ENCODE assay signal across 7 mouse cellular contexts in the genomic region with DNA sequence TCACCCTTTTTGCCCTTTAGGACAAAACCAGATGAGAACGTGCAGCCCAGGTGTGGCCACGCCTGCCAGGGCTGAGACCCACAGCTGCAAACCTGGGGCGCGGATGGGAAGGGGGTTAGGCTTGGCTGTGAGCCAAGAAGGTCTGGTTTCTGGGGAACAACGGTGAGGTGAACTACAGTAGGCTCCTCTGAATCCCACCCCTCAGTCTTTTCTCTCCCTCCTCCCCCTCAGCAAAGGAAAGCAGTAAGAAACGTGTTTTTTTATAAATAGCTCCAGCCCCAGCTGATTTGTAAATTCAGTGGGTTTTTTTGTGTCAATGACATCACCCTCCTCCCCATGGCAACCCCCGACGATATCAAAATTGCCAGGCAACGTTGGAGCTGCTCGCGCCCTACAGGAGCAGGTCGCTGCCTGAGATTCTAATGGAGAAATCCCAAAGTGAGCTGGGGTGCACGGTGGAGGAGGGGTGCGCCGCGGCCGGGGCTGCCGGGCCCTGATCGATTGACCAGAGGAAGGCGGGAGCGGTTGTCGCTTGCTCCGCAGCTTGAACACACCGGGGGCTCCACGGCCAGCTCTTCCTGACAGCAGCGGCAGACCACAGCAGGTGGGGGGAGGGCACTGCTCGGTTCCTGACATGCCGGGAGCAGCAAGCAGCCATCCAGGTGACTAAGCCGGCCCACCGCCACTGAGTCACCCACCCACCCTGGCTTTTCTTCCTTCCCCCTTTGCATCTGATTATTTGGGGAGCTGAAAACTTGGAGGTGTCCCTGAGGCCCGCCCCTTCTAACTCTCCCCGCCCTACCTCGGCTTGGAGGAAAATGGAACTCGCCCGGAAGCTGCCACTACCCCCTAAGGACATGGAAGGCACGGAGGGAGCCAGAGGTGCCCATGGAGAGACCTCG. TPM values are rescaled to one million over a fixed set of nuclear protein-coding genes. Genes with fewer than 3 reads are reported as not detected.
A peak's percentile ranks its signal among the peaks of the same experiment; 100 is the strongest.
DNase-seq lines count a peak whose midpoint lies in the region; ATAC-seq and TF ChIP-seq lines count a peak whose summit lies in the region.

A gene (plus strand): TSS at position 402 of the 902 bp plus-strand sequence.

- peak within 1 kb of the TSS; percentile 69 for H3K9ac ChIP-seq in heart, embryonic 12.5 days
- peak within 1 kb of the TSS; percentile 60 for H3K9ac ChIP-seq in stomach, postnatal 0 days (ENCODE audit: low read length)

- ATAC-seq in heart, embryonic 12.5 days (ENCODE audit: insufficient number of reproducible peaks, low FRiP score), result no peak
- peak; percentile 25 for ATAC-seq in stomach, postnatal 0 days (ENCODE audit: low FRiP score, low TSS enrichment)

- H3K27me3 ChIP-seq in heart, embryonic 12.5 days (replicated peaks), result peaks cover 9% of the 10 kb centered on the region; the same call in 1 of the 2 replicates
- no peaks in the 10 kb centered on the region for H3K27me3 ChIP-seq in stomach, postnatal 0 days (ENCODE audit: control insufficient read depth, insufficient read depth, low read length)

- no peak for TF ChIP-seq CTCF in stomach, postnatal 0 days (IDR thresholded peaks at IDR 0.05; ENCODE audit: low read depth)

- H3K27ac ChIP-seq in heart, embryonic 12.5 days (ENCODE audit: poor library complexity, severe bottlenecking), result peak within 1 kb of the TSS; percentile 22
- H3K27ac ChIP-seq in stomach, postnatal 0 days (replicated peaks), result peak within 1 kb of the TSS; percentile 83

- no peaks in the 10 kb centered on the region for H3K36me3 ChIP-seq in heart, embryonic 12.5 days
- H3K36me3 ChIP-seq in stomach, postnatal 0 days (ENCODE audit: control insufficient read depth, insufficient read depth, low read length), result no peaks in the 10 kb centered on the region

- H3K4me3 ChIP-seq in heart, embryonic 12.5 days, result peak within 1 kb of the TSS; percentile 54
- H3K4me3 ChIP-seq in stomach, postnatal 0 days (ENCODE audit: low read depth, low read length), result peak within 1 kb of the TSS; percentile 42

- 1% methylated on average over 37 of the region's 37 CpGs for WGBS in heart, embryonic 12.5 days
- WGBS in stomach, postnatal 0 days, result 5% methylated on average over 37 of the region's 37 CpGs

- TF ChIP-seq EP300 in stomach, postnatal 0 days (optimal IDR thresholded peaks at IDR 0.05), result no peak

- peak within 1 kb of the TSS; percentile 87 for H3K4me2 ChIP-seq in heart, embryonic 12.5 days
- peak within 1 kb of the TSS; percentile 68 for H3K4me2 ChIP-seq in stomach, postnatal 0 days (replicated peaks; ENCODE audit: low read depth)

- no peaks in the 10 kb centered on the region for H3K9me3 ChIP-seq in heart, embryonic 12.5 days (replicated peaks)
- H3K9me3 ChIP-seq in stomach, postnatal 0 days (ENCODE audit: control insufficient read depth, low read length), result no peaks in the 10 kb centered on the region

- peaks cover 65% of the 10 kb centered on the region for H3K4me1 ChIP-seq in heart, embryonic 12.5 days (replicated peaks)
- 0 out of 2 replicates have a peak, but pooled peaks cover 4% of the 10 kb centered on the region for H3K4me1 ChIP-seq in stomach, postnatal 0 days (replicated peaks; ENCODE audit: control insufficient read depth, insufficient read depth)

- DNase-seq in urinary bladder, postnatal 14 days (ENCODE audit: low spot score), result peak; percentile 47
- no peak for DNase-seq in urinary bladder, postnatal 25 days (ENCODE audit: low spot score)
- DNase-seq in c-Kit-positive CD71-positive TER-119-positive erythroid progenitor cells, embryonic 14.5 days (ENCODE audit: low spot score), result peak; percentile 60
- peak; percentile 78 for DNase-seq in layer of hippocampus, adult 9-11 months
- peak; percentile 41 for DNase-seq in mesoderm, embryonic 11.5 days (ENCODE audit: low read depth, low spot score)
- peak; percentile 40 for DNase-seq in stomach, postnatal 0 days (ENCODE audit: low spot score)

RNA-seq across cellular contexts. Expression of the gene that starts here (rescaled TPM):
- 4.6 and 5.8 TPM in 2 replicates for polyA plus RNA-seq in heart, embryonic 12.5 days (2016; fragmentation: Nextera tagmentation; extraction: Ambion mirVana)
- polyA plus RNA-seq in stomach, postnatal 0 days (2015; fragmentation: Nextera tagmentation; extraction: Ambion mirVana), result 3.7 and 5.3 TPM in 2 replicates
